Mouse (Mus musculus) left cerebral cortex, postnatal 36 days (tissue): ENCODE results near the gene Stam2. TPM values are rescaled to one million over a fixed set of nuclear protein-coding genes. Genes with fewer than 3 reads are reported as not detected.

ENCODE experiments used
- DNase-seq, 2 experiments: peaks; one replicate each; pipeline ENCODE4 v3.0.0; 2021 to 2022; ENCODE audit warnings: low spot score in 2 of 2, mixed read lengths in 1 of 2
- intact Hi-C: fragments of 180-260 bp; cut with DNase I; formaldehyde crosslinking; loops from one replicate; pipeline ENCODE4 v1.15.1; 2025
- total RNA-seq, 2 experiments: library from RNA; stranded (reverse); gene quantifications; 2 replicates each; pipeline ENCODE4 v1.2.3; 2021

Stam2 gene
- total RNA-seq, 2 experiments from 2014 or later, result 24.7 to 25.4 TPM

DNA sequence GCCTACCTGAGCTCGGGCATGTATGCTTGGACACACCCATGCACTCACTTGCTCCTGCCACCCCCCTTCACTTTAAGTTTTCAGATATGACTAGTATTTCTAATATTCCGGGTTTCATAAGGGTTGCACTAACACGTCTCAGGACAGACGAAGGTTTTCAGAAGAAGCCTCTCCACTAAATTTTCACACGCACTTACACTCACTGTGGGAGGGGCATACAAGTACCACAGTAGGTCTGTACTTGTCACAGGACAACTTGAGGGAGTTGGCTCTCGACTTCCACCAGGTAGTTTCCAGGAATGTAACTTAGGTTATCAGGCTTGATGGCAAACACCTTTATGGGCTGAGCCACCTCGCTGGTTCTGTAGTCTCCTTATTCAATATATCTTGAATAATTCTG lies 8.4 kb downstream of the Stam2 start:
- DNase-seq, result no peak
- intact Hi-C loops, result no loop called here

DNA sequence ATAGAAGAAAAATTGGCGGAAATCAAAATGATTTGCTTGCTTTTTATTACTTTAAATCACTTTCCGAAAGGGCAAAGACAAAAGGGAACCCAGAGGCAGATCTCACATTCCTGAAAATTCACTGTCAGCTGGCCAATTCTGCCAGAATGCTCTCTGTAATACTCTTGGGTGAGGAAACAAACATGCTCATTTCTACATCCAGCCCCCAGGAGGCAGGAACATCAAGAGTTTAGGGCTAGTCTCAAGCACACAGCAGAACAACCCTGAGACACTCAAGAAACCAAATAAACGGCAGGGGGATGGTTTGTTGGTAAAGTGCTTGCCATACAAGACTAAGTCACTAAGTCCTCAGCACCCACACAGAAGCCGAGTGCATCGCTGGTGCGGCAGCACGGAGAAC lies 9.5 kb downstream of the Stam2 start:
- intact Hi-C loops, result no loop called here

DNA sequence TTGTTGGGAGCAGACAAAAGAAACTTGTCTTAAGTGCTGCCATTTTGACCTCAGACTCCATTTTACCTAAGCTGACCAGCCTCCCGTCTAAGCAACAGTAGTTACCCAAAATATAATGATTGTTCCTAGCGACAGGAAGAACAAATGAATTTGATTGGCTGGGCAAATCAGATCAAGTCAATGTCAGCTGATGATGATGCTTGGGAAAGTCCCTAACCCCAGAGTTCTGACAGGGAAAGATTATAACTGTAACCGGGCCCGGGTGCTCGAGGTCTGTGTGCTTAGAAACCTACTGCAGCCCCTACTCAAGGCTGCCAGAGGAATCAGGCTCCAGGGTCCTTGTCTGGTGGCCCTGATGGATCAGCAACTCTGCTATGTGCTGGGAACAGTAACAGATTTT lies 10.1 kb downstream of the Stam2 start:
- intact Hi-C loops, result no loop called here
- DNase-seq, result no peak

More for the DNA sequence above, 9.5 kb downstream of the Stam2 start:
- no peak for DNase-seq

DNA sequence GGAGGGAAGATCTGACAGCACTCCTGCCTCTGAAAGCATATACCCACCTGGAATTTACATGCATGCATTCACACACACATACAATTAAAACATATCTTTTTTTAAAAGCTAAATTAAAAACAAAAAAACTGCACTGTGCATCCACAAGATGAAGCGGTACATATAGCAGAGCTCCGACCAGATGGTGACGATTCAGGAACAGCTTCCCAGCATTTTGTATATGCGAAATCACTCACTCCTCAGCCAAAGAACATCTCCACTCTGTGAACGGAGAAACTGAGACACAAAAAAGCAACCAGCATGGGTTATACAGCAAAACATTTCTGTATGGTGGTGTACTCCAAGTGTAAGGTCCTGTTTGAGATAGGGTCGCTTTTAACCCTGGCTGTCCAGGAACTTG lies 11.2 kb downstream of the Stam2 start:
- intact Hi-C loops, result no loop called here
- no peak for DNase-seq

DNA sequence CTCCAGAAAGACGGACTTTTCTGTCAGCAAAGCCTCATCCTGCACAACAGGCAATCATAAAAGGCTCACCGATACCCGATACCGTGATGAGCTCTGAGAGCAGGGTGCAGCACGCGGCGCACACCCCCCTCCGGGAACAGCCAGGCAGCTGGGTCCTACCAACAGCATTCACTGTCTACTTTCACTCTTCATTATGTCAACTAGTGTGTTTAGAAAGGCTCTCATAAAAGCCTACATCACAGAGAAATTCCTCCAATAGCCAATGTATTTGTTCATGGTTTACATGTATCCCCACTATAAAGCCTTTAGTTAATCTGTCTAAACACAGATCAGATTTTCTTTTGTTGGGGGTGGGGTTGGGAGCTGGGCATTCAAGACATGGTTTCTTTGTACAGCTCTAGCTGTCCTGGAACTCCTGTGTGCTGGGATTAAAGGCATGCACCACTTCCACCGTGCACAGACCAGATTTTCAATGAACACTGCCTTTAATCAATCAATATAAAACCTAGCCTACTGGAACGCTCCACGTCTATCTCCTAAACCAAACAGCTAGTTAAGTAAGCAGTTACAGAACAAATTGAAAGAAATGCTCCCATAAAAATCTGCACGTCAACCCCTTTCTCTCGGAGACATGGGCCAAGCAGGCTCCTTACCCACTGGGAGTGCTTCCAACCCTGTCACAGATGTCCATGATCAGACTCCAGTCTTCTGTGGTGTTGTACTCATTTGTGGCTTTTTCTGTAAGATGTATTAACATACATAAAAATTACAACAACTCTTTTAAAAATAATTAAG lies 21.7 kb downstream of the Stam2 start:
- no peak for DNase-seq
- intact Hi-C loops, result no loop called here

DNA sequence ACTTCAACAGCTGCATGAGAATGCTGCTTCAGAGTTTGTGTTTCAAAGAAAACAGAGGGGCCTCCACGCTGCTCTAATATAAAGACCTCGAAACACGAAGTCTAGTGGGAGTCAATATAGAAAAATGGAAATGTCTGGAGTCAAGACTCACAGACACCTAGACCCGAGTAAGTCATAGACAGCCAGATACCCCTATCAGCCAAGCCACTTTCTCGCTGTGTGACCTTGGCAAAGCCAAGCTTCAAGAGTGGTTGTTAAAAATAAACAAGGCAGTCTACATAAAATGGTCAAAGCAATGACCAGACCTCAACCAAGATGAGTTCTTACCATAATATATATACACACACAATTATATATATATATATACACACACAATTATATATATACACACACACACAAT lies 25.0 kb downstream of the Stam2 start:
- intact Hi-C loops, result no loop called here
- no peak for DNase-seq

DNA sequence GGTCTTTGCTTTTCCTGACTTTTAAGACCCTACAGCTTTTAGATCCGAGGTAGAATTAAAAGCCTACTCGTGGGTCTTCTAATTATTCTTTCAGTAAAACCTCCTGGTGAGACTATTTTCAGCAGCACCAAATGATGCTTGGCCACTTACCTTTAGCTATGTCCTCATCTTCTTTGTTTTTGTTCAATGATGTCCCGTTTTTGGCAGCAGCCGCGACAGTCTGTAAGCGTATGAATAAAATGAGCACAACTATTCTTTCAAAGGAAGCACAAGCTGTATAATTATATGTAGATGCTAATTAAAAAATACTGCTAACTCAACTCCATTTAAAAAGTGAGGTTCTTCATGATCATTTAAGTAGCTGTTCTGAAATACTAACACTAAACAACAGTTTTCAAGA lies 26.5 kb downstream of the Stam2 start:
- DNase-seq, result no peak
- intact Hi-C loops, result no loop called here

DNA sequence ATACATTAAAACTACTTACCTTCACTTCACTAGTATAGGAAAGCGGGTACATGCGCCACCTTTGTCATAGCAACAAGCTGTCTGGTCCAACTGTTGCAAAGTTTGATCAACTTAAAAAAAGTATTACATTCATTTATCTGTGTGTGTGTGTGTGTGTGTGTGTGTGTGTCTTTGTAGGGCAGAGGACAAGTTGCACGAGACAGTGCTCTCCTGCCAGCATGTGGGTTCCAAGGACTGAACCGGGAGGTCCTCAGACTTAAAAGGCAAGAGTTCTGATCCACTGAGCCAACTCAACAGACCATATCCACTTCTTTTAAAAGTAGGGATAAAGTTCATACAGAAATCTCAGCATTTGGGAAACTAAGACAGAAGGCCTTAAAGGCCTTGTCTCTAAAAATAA lies 28.0 kb downstream of the Stam2 start:
- intact Hi-C loops, result no loop called here
- DNase-seq, result no peak

DNA sequence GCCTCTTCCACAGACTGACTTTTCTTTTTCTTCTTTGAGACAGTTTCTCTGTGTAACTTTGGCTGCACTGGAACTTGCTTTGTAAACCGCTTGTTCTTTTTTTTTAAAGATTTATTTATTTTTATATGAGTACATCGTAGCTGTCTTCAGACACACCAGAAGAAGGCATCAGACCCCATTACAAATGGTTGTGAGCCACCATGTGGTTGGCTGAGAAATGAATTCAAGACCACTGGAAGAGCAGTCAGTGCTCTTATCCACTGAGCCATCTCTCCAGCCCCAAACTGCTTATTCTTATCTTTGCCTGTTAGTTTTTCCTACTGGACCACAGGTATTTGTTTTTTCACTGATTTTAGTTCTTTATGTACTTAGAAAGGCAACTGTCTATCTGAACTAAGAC lies 31.3 kb downstream of the Stam2 start:
- intact Hi-C loops, result no loop called here
- no peak for DNase-seq

DNA sequence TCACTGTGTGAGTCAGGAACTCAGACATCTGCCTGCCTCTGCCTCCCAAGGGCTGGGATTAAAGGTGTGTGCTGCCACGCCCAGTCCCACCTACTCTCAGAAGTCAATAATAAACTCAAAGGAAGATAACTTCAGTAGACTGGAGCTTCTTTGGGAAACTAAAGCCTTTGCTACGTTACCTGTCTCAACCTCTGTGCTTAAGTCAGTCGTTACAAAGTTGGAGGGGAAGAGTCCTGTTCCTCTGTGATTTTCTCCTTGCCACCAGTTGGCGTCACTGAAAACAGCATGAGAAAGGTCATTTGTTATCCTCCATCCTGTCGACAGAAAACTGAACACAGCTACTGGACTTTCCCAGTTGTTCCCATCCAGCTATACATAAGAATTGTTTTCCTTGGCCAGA lies 32.7 kb downstream of the Stam2 start:
- DNase-seq, result no peak
- intact Hi-C loops, result loop anchor here (5.0 kb wide), 1 partner anchor 33 kb away; the partner anchor contains the start of gene Stam2

DNA sequence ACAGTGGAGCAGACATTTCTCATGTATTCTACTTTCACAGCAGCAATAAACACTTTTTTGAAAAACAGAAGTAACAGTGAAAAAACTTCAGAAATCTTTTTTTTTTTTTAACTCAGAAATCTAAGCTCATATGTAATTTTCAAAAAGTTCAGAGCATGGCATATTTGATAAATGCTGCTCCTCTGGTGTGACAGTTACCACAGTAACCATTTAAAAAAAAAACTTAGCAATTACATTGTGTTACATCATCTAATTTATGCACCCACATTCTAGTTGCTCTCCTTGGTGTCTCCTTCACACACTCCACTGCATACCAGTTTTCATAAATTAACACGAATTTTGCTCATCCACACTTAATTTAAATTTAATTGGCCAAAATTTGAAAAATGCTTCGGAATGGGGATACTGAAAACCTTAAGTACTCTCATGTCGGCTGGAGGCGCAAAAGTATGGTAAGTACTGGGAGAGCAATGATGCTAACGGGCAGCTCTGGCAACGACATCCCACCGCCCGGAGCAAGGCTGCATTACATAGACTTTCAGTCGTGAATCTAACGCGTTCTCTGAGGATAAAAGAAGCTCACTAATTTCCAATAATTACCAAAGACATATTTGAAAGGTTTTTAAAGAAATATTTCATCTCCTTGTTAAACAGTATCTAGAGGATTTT lies 40.6 kb downstream of the Stam2 start:
- intact Hi-C loops, result no loop called here

DNA sequence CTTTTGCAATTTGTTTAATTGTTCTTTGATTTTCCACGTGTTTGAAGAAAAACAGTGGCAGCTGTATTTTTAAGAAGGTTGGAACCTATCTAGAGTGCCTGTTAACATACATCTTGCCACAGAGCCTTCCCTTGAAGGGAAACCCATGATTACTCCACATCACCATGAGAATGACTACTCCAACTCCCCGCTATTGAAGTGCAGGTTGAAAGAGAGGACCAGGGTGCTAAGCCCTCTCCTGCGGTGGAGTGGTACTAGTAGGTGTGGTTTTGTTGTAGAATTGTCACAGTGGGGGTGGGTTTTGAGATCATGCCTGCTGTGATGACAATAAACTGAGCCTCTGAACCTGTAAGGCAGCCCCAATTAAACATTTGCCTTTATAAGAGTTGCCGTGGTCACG lies 41.7 kb downstream of the Stam2 start:
- intact Hi-C loops, result no loop called here
- DNase-seq, result no peak

More for the DNA sequence above, 40.6 kb downstream of the Stam2 start:
- no peak for DNase-seq

DNA sequence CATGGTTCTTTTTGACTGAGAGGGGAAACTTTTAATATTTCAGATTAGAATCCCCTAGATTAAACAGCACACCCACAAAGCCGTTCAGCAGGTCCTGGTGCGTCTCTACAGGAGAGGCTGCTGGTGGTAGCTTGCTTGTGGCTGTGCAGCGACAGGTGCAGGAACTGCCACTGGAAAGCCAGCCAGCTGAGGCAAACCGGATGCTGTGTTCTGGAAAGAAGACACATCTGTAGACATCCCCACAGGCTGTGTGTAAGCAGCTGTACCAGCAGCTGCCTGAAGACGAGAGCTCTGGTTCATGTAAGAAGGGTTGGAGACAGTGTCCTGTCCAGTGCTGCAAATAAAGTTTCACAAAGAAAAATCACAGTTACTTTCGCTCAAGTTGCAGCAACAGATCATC lies 47.5 kb downstream of the Stam2 start:
- intact Hi-C loops, result no loop called here

DNA sequence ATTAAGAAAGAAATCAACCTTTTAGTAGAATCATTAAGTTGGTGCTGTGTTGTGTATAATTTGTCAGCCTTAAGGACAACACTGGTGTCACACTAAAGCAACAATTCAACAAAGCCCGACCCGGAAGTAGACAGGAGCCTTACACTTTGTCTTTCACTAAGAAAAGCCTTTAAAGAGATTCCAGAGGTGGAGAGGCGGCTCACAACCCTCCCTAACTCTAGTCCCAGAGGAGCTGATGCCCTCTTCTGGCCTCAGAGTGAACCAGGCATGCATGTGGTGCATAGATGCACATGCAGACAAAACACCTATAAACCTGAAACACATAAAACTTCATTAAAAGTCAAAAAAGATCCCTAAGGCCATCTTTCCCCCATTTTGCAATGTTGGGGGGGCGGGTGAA lies 50.3 kb downstream of the Stam2 start:
- intact Hi-C loops, result no loop called here
- no peak for DNase-seq

More for the DNA sequence above, 47.5 kb downstream of the Stam2 start:
- no peak for DNase-seq

DNA sequence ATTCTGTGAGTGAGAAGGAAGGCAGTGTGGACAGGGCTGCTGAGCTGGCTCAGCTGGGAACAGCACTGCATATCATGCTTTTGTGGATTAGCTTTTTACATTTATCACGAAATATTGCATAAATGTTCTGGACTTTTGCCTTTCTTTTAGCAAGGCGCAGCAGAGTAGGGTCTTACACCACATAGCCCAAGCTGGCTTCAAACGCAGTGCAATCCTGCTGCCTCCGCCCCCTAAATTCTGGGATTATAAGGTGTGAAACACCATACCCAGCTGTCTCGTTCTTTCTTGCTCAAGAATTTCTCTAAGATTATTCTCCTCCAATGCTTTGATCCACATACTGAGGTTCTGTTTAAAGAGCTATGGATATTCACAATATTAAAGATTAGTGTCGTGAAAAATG lies 55.5 kb downstream of the Stam2 start:
- DNase-seq, result no peak
- intact Hi-C loops, result no loop called here

DNA sequence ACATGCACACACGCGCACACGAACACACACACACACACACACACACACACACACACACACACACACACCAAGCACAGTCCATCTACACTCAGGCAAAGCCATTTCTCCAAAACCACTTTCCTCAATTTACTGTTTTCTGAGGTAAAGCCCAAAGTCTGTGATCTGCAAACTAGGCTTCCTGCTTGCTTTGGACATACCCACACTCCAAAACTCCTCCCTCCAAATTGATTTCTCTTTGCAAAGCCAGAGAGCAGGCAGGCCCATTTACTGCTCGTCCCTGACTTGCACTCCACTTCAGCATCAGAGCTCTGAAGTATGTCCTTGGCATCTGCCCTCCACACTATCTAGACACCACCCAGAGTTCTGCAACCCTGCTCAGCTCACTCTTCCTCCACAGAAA lies 64.5 kb downstream of the Stam2 start:
- intact Hi-C loops, result loop anchor here (5.0 kb wide), 1 partner anchor 40 kb away; no protein-coding TSS in a partner anchor
- no peak for DNase-seq

DNA sequence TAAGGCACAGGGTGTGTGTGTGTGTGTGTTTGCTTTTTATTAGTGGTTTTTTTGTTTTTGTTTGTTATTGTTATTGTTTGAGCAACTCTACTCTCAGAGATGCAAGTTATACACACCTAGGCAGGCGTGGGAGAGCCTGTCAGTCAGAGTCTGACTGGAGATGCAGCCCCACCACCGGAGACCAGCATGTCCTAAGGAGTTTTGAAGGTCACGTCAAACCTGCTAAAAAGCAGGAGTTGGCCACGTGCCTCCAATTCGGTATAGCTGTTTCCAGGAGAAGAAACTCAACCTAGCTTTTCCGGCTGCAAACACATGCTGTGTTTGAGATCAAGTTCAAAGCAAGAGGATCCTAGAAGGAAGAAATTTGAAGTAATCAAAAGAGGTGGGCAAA lies 65.2 kb downstream of the Stam2 start:
- DNase-seq, result peak in 1 of 2 experiments; percentile 21
- intact Hi-C loops, result loop anchor here (5.0 kb wide), 1 partner anchor 40 kb away; no protein-coding TSS in a partner anchor

DNA sequence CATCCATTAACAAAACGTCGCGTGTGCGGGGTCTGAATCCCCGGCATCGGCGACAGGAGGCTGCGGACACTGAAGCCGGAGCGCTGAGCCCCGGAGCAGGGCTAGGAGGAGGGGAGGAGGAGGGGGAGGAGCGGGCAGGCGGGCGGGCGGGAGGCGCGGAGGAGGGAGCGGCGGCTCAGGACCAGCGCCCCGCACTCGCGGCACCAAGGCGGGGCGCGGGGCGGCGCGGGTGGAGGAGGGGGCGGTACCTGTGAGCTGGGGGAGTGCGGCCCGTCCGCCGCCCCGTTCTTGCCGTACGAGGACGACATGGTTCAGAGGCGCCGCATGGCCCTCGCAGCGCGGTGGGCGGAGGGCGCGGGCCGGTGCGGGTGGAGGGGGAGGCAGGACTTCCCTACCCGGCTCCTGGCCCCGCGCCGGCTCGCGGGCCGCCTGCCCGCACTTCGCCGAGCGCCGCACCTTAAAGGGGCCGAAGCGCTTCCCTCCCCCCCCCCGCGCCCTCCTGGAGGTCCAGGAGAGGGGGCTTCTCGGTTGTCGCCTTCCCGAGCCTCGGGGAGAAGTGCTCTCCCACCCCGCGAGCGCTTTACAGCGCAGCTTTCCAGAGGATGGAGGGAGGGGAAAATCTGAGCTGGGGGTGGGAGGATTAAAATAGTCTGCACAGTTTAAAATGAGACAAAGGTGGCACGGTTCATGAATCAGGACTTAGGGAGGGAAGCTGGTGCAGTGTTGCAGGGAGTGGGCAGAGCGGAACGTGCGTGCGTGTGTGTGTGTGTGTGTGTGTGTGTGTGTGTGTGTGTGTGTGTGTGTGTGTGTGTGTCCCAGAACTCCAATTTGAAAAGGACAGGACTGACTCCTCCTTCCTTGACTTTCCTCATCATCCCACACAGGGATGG lies 65.8 kb downstream of the Stam2 start, which contains the start of gene Cacnb4:
TSS of gene Cacnb4 (minus strand) at position 809 of the 890 bp plus-strand sequence.
- DNase-seq, result peak; percentile 64 to 70
- intact Hi-C loops, result loop anchor here (5.0 kb wide), 1 partner anchor 39 kb away; no protein-coding TSS in a partner anchor

DNA sequence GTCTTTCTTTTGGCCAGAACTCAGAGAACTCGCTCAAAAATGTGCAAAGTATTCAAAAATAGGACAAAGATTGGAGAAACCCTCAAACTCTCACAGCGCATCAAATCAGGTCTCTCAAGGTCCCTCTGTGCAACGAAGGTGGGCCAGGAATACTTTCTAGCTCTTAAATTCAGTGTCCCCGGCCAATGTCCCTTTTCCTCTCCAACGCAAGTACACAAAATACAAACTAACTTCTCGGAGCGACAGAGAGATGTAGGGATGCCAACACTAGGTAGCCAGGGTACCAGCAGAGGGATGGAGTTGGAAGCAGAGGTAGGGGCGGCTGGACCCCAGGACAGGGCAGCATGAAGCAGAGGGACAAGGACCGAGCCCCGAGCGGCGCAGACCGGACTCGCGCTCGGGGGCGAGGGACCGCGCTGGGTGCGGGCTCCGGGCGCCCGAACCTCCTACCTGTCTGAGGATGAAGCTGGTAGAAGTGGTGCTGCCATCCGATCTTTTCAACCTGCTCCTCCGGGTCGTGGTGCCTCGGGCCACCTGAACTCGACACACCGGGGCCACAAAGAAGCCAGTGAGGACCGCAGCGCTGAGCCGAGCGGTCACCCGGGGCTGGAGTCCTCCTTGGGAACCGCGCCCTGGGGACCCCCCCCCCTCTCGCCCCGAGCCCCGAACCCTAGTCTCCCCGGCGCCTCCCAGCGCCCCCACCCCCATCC lies 66.6 kb downstream of the Stam2 start:
- peak in 1 of 2 experiments; percentile 20 for DNase-seq
- intact Hi-C loops, result loop anchor here (5.0 kb wide), 1 partner anchor 38 kb away; no protein-coding TSS in a partner anchor
